Mouse (Mus musculus) megakaryocyte, embryonic 14.5 days (primary cell): ENCODE data around the gene Harbi1. TPM values are rescaled to one million over a fixed set of nuclear protein-coding genes. Genes with fewer than 3 reads are reported as not detected.
A peak's percentile ranks its signal among the peaks of the same experiment; 100 is the strongest.

Source experiments
- H3K27me3 ChIP-seq: replicated peaks from 2 replicates; pipeline ENCODE3; 2012; ENCODE audit warnings: inconsistent platforms
- H3K36me3 ChIP-seq: replicated peaks from 2 replicates; pipeline ENCODE3; 2012; ENCODE audit warnings: low read length, inconsistent platforms, mixed read lengths
- H3K4me1 ChIP-seq: 2 replicates; pipeline ENCODE4 v1.6.1; 2012; ENCODE audit warnings: inconsistent platforms
- H3K4me3 ChIP-seq: replicated peaks from 2 replicates; pipeline ENCODE3; 2012; ENCODE audit warnings: moderate library complexity, mild to moderate bottlenecking, inconsistent platforms
- H3K9me3 ChIP-seq: 2 replicates; pipeline ENCODE4 v1.6.1; 2012; ENCODE audit warnings: inconsistent platforms
- FLI1 ChIP-seq: IDR thresholded peaks from 2 replicates; pipeline ENCODE4 v1.6.1; 2012; ENCODE audit warnings: low read length, inconsistent platforms, mixed read lengths
- GATA1 ChIP-seq: IDR thresholded peaks from 3 replicates; pipeline ENCODE4 v1.6.1; 2012; ENCODE audit warnings: mixed read lengths, low read length, inconsistent platforms, borderline replicate concordance
- polyA plus RNA-seq: library from polyadenylated mRNA; stranded (reverse); fragments of >175 nt; gene quantifications from 2 replicates; pipeline ENCODE4 v1.2.3, GENCODE M21; 2012; ENCODE audit warnings: low replicate concordance; ENCODE audit not compliant: insufficient read depth

Gene Harbi1
- polyA plus RNA-seq = 0.44 and 0.82 TPM in 2 replicates

GRCm38 (mm10) chr2:91710272-91711234 lies at the start of gene Harbi1, which contains the start of gene Atg13:
Gene Harbi1, plus strand, starts transcription at chr2:91710852.
Gene Atg13, minus strand, starts transcription at chr2:91710576.
- H3K27me3 ChIP-seq = no peaks in the 10 kb centered on the region
- H3K4me1 ChIP-seq = peaks cover 30% of the 10 kb centered on the region
- H3K9me3 ChIP-seq = no peaks in the 10 kb centered on the region
- H3K4me3 ChIP-seq = peak within 1 kb of the TSS; percentile 95
- TF ChIP-seq FLI1 (0 out of 2 replicates have a peak, but pooled peaks have one; percentile 16), GATA1 (no peak)
- peaks cover 14% of the 10 kb centered on the region for H3K36me3 ChIP-seq

GRCm38 (mm10) chr2:91660981-91661380 lies 49.7 kb upstream of the Harbi1 start:
- Histone ChIP-seq H3K4me1 (peaks cover 23% of the 10 kb centered on the region), H3K27me3 (no peaks in the 10 kb centered on the region), H3K36me3 (peaks cover 95% of the 10 kb centered on the region), H3K4me3 (no peak overlapping the region), H3K9me3 (no peaks in the 10 kb centered on the region)
- TF ChIP-seq GATA1 (no peak), FLI1 (no peak)

GRCm38 (mm10) chr2:91664780-91665179 lies 45.9 kb upstream of the Harbi1 start:
- peaks cover 95% of the 10 kb centered on the region for H3K36me3 ChIP-seq
- TF ChIP-seq FLI1 (no peak), GATA1 (no peak)
- H3K4me3 ChIP-seq = peak overlapping the region; percentile 69
- H3K4me1 ChIP-seq = peaks cover 48% of the 10 kb centered on the region
- no peaks in the 10 kb centered on the region for H3K27me3 ChIP-seq
- no peaks in the 10 kb centered on the region for H3K9me3 ChIP-seq

GRCm38 (mm10) chr2:91666386-91666910 lies 44.2 kb upstream of the Harbi1 start:
- Histone ChIP-seq H3K4me1 (peaks cover 45% of the 10 kb centered on the region), H3K36me3 (peaks cover 96% of the 10 kb centered on the region), H3K9me3 (no peaks in the 10 kb centered on the region), H3K27me3 (no peaks in the 10 kb centered on the region), H3K4me3 (no peak overlapping the region)
- no peak for TF ChIP-seq GATA1
- TF ChIP-seq FLI1 = no peak

GRCm38 (mm10) chr2:91667747-91668146 lies 42.9 kb upstream of the Harbi1 start:
- TF ChIP-seq GATA1 (no peak), FLI1 (no peak)
- Histone ChIP-seq H3K4me1 (peaks cover 48% of the 10 kb centered on the region), H3K4me3 (no peak overlapping the region), H3K9me3 (no peaks in the 10 kb centered on the region), H3K36me3 (peaks cover 96% of the 10 kb centered on the region), H3K27me3 (no peaks in the 10 kb centered on the region)

GRCm38 (mm10) chr2:91669326-91669725 lies 41.3 kb upstream of the Harbi1 start:
- no peaks in the 10 kb centered on the region for H3K27me3 ChIP-seq
- TF ChIP-seq GATA1 = no peak
- TF ChIP-seq FLI1 = no peak
- H3K36me3 ChIP-seq = peaks cover 94% of the 10 kb centered on the region
- H3K4me3 ChIP-seq = no peak overlapping the region
- peaks cover 50% of the 10 kb centered on the region for H3K4me1 ChIP-seq
- H3K9me3 ChIP-seq = no peaks in the 10 kb centered on the region

- H3K4me3 ChIP-seq = no peak overlapping the region
- H3K9me3 ChIP-seq = no peaks in the 10 kb centered on the region
- H3K4me1 ChIP-seq = peaks cover 51% of the 10 kb centered on the region
- no peaks in the 10 kb centered on the region for H3K27me3 ChIP-seq
- peaks cover 94% of the 10 kb centered on the region for H3K36me3 ChIP-seq
- TF ChIP-seq FLI1 = no peak
- no peak for TF ChIP-seq GATA1
These were observed 40.6 kb upstream of the Harbi1 start for GRCm38 (mm10) chr2:91670038-91670437.

- Histone ChIP-seq H3K36me3 (peaks cover 97% of the 10 kb centered on the region), H3K27me3 (no peaks in the 10 kb centered on the region), H3K4me1 (peaks cover 25% of the 10 kb centered on the region), H3K4me3 (no peak overlapping the region), H3K9me3 (no peaks in the 10 kb centered on the region)
- TF ChIP-seq GATA1 = no peak
- TF ChIP-seq FLI1 = no peak
These were observed 37.1 kb upstream of the Harbi1 start for GRCm38 (mm10) chr2:91673587-91673986.

- H3K4me1 ChIP-seq = peaks cover 26% of the 10 kb centered on the region
- no peak overlapping the region for H3K4me3 ChIP-seq
- no peaks in the 10 kb centered on the region for H3K9me3 ChIP-seq
- TF ChIP-seq GATA1 = no peak
- no peak for TF ChIP-seq FLI1
- no peaks in the 10 kb centered on the region for H3K27me3 ChIP-seq
- H3K36me3 ChIP-seq = peaks cover 97% of the 10 kb centered on the region
These were observed 35.8 kb upstream of the Harbi1 start for GRCm38 (mm10) chr2:91674895-91675294.

GRCm38 (mm10) chr2:91676420-91676819 lies 34.2 kb upstream of the Harbi1 start:
- Histone ChIP-seq H3K36me3 (peaks cover 99% of the 10 kb centered on the region), H3K27me3 (no peaks in the 10 kb centered on the region), H3K9me3 (no peaks in the 10 kb centered on the region), H3K4me1 (peaks cover 28% of the 10 kb centered on the region), H3K4me3 (no peak overlapping the region)
- TF ChIP-seq FLI1 (no peak), GATA1 (no peak)
